Mouse (Mus musculus): ENCODE data around the gene Ak9.
"Not testable (repeated sequence)": the region's sequence is repeated elsewhere in the genome, so short reads cannot be mapped to it uniquely, and the experiment has no call there.

The Ak9 gene

GRCm38 (mm10) chr10:41332533-41333043 is 28.8 kb downstream of the Ak9 start:
- DNase-seq: no peak

- no peak for DNase-seq
Observed at GRCm38 (mm10) chr10:41341346-41341745, 37.6 kb downstream of the Ak9 start.

GRCm38 (mm10) chr10:41365086-41365485 is 61.3 kb downstream of the Ak9 start:
- DNase-seq: no peak

GRCm38 (mm10) chr10:41380466-41380865 is 76.7 kb downstream of the Ak9 start:
- DNase-seq: no peak

- peak; percentile 12 for DNase-seq
Observed at GRCm38 (mm10) chr10:41385506-41386221, 81.9 kb downstream of the Ak9 start.

- no peak for DNase-seq
Observed at GRCm38 (mm10) chr10:41393555-41393954, 89.8 kb downstream of the Ak9 start.

GRCm38 (mm10) chr10:41401097-41401496 is 97.3 kb downstream of the Ak9 start:
- no peak for DNase-seq

- no peak for DNase-seq
Observed at GRCm38 (mm10) chr10:41403364-41403763, 99.6 kb downstream of the Ak9 start.

GRCm38 (mm10) chr10:41403893-41404612 is 100.3 kb downstream of the Ak9 start:
- DNase-seq: no peak

- not testable (repeated sequence) for DNase-seq
Observed at GRCm38 (mm10) chr10:41410176-41410575, 106.4 kb downstream of the Ak9 start.

GRCm38 (mm10) chr10:41410821-41411220 is 107.0 kb downstream of the Ak9 start:
- not testable (repeated sequence) for DNase-seq

GRCm38 (mm10) chr10:41413471-41413870 is 109.7 kb downstream of the Ak9 start:
- DNase-seq: not testable (repeated sequence)

GRCm38 (mm10) chr10:41415368-41415767 is 111.6 kb downstream of the Ak9 start:
- not testable (repeated sequence) for DNase-seq

GRCm38 (mm10) chr10:41420496-41421200 is 116.9 kb downstream of the Ak9 start:
- no peak for DNase-seq

GRCm38 (mm10) chr10:41423681-41424080 is 119.9 kb downstream of the Ak9 start:
- DNase-seq: no peak

- DNase-seq: no peak
Observed at GRCm38 (mm10) chr10:41426368-41426767, 122.6 kb downstream of the Ak9 start.

- peak; percentile 56 for DNase-seq
Observed at GRCm38 (mm10) chr10:41434624-41435023, 130.8 kb downstream of the Ak9 start.

- DNase-seq: no peak
Observed at GRCm38 (mm10) chr10:41435141-41435540, 131.4 kb downstream of the Ak9 start.

GRCm38 (mm10) chr10:41448216-41448615 is 144.4 kb downstream of the Ak9 start:
- DNase-seq: no peak

- peak; percentile 27 for DNase-seq
Observed at GRCm38 (mm10) chr10:41449684-41450083, 145.9 kb downstream of the Ak9 start.

GRCm38 (mm10) chr10:41450137-41450670 is 146.4 kb downstream of the Ak9 start, which contains the start of gene Zbtb24:
Zbtb24 (plus strand) TSS chr10:41450383.
- DNase-seq: peak; percentile 93

- DNase-seq: no peak
Observed at GRCm38 (mm10) chr10:41450780-41451522, 147.2 kb downstream of the Ak9 start.

All from right cerebral cortex, postnatal 14 days (tissue).